ENCODE assay signal across 22 mouse cellular contexts in the genomic region with DNA sequence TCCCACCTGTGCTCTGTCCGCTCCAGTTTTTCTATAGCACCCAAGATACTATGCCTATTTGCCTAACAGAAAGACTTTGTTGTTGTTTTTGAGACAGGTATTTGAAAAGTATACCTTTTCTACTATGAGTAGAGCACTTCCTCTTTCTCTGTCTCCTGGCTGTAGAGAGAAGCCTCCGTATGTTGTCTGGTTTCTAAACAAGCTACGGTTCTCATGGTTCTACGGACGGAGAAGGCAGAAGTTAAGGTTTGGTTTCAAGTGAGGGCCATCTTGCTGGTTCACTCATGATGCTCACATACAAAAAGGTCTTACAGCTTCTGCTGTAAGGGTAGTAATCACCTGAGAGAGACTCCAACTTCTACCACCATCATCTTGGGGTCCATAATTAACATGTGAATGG. TPM values are rescaled to one million over a fixed set of nuclear protein-coding genes. Genes with fewer than 3 reads are reported as not detected.
DNase-seq lines count a peak whose midpoint lies in the region; ATAC-seq lines count a peak whose summit lies in the region.
"Had no signal": no experiment of that assay in that cellular context is flagged by ENCODE, and none has a peak within 500 bp of the region (broad histone marks: within the 10 kb centered on the region; RNA-seq: fewer than 3 reads in every experiment).

No protein-coding gene starts in this region.

- H3K4me1 ChIP-seq in hindbrain, embryonic 14.5 days (replicated peaks; ENCODE audit: control insufficient read depth, insufficient read depth, low read length), result no peaks in the 10 kb centered on the region
- H3K4me1 ChIP-seq: embryonic facial prominence, embryonic 13.5 days; embryonic facial prominence, embryonic 15.5 days; forebrain, embryonic 12.5 days had no signal

- WGBS in hindbrain, embryonic 14.5 days, result 98% methylated on average over 5 of the region's 5 CpGs

- H3K4me3 ChIP-seq in hindbrain, embryonic 14.5 days (replicated peaks; ENCODE audit: low read length), result no peak overlapping the region
- H3K4me3 ChIP-seq: embryonic facial prominence, embryonic 13.5 days; embryonic facial prominence, embryonic 15.5 days; erythroblast, embryonic 14.5 days; forebrain, embryonic 10.5 days; forebrain, embryonic 12.5 days had no signal

- no peak overlapping the region for H3K9ac ChIP-seq in hindbrain, embryonic 14.5 days
- H3K9ac ChIP-seq: embryonic facial prominence, embryonic 13.5 days; embryonic facial prominence, embryonic 15.5 days; forebrain, embryonic 12.5 days had no signal

- H3K27ac ChIP-seq in hindbrain, embryonic 14.5 days, result no peak overlapping the region
- H3K27ac ChIP-seq: embryonic facial prominence, embryonic 13.5 days; embryonic facial prominence, embryonic 15.5 days; forebrain, embryonic 10.5 days; forebrain, embryonic 12.5 days had no signal

- no peak overlapping the region for H3K4me2 ChIP-seq in hindbrain, embryonic 14.5 days (replicated peaks)
- H3K4me2 ChIP-seq: embryonic facial prominence, embryonic 13.5 days; embryonic facial prominence, embryonic 15.5 days; forebrain, embryonic 12.5 days had no signal

- DNase-seq in heart, adult 11 months, result peak; percentile 64
- no peak for DNase-seq in heart, adult 9 months (ENCODE audit: low spot score in 2 of 2)
- no peak for DNase-seq in natural killer cell, adult 2 months (ENCODE audit: low spot score in 2 of 2)
- no peak for DNase-seq in hindbrain, embryonic 14.5 days (ENCODE audit: low spot score)
- DNase-seq: adrenal gland, adult 2 months; adrenal gland, postnatal 10 days; adrenal gland, postnatal 25 days; cerebellum, adult 11 months; cerebellum, adult 18-20 months; cerebellum, adult 8-10 months; cerebellum, adult 9-11 months; cerebellum, postnatal 14 days; cerebellum, postnatal 36 days; embryo, embryonic 11 days had no signal

- H3K27me3 ChIP-seq in hindbrain, embryonic 14.5 days (ENCODE audit: control insufficient read depth, insufficient read depth, low read length), result no peaks in the 10 kb centered on the region
- H3K27me3 ChIP-seq: embryonic facial prominence, embryonic 13.5 days; embryonic facial prominence, embryonic 15.5 days; forebrain, embryonic 12.5 days had no signal

- no peaks in the 10 kb centered on the region for H3K36me3 ChIP-seq in hindbrain, embryonic 14.5 days (replicated peaks; ENCODE audit: control insufficient read depth, insufficient read depth)
- H3K36me3 ChIP-seq: embryonic facial prominence, embryonic 13.5 days; embryonic facial prominence, embryonic 15.5 days; forebrain, embryonic 10.5 days; forebrain, embryonic 12.5 days had no signal

- peak; percentile 58 for ATAC-seq in neutrophil, adult 5-6 weeks (ENCODE audit: extremely low read depth, insufficient number of reproducible peaks, low FRiP score, poor library complexity, severe bottlenecking)
- no peak for ATAC-seq in hindbrain, embryonic 14.5 days (ENCODE audit: low FRiP score)
- ATAC-seq: forebrain, embryonic 14.5 days; forebrain, embryonic 16.5 days had no signal

- no peaks in the 10 kb centered on the region for H3K9me3 ChIP-seq in hindbrain, embryonic 14.5 days (ENCODE audit: control insufficient read depth, low read length)
- H3K9me3 ChIP-seq: embryonic facial prominence, embryonic 13.5 days; embryonic facial prominence, embryonic 15.5 days; forebrain, embryonic 10.5 days; forebrain, embryonic 12.5 days had no signal

RNA-seq across cellular contexts. Expression of gene Degs1, which starts 37.6 kb away (rescaled TPM):
- total RNA-seq in neutrophil, adult 5-6 weeks (2017), result 54.7 and 55.2 TPM in 2 replicates
- polyA plus RNA-seq in hindbrain, embryonic 14.5 days (2014; fragmentation: Nextera tagmentation; extraction: Ambion mirVana), result 102 and 115 TPM in 2 replicates
